Mouse (Mus musculus): ENCODE results near the gene Ifit1bl2. TPM values are rescaled to one million over a fixed set of nuclear protein-coding genes. Genes with fewer than 3 reads are reported as not detected.

Gene Ifit1bl2
- polyA plus RNA-seq, 1 experiment from 2014 or later: 0.50 TPM

Other genes starting within 250 kb of the Ifit1bl2 start
- 1.2 to 3.1 TPM in 2 of 3 replicates, not detected in the other for gene Ch25h, start 165.6 kb downstream of the Ifit1bl2 start, polyA plus RNA-seq (2018)
- 951 to 1,428 TPM (median 1,047 TPM) in 3 replicates for gene Lipa, start 113.3 kb downstream of the Ifit1bl2 start, polyA plus RNA-seq (2018)
- gene Ifit2, start 90.0 kb downstream of the Ifit1bl2 start, polyA plus RNA-seq (2018): 92.3 to 757 TPM (median 307 TPM) in 3 replicates
- 215 to 762 TPM (median 269 TPM) in 3 replicates for gene Ifit3, start 57.2 kb downstream of the Ifit1bl2 start, polyA plus RNA-seq (2018)
- 5.2 to 71.8 TPM (median 6.7 TPM) in 3 replicates for gene Ifit1bl1, start 38.8 kb downstream of the Ifit1bl2 start, polyA plus RNA-seq (2018)
- 29.7 to 123 TPM (median 34.2 TPM) in 3 replicates for gene Ifit3b, start 32.8 kb downstream of the Ifit1bl2 start, polyA plus RNA-seq (2018)
- gene Ifit1, start 128 bp upstream of the Ifit1bl2 start, polyA plus RNA-seq (2018): 42.4 to 217 TPM (median 43.4 TPM) in 3 replicates
- gene Slc16a12, start 106.5 kb upstream of the Ifit1bl2 start, polyA plus RNA-seq (2018): 0.16 to 0.21 TPM in 2 of 3 replicates, not detected in the other
- gene Pank1, start 238.7 kb upstream of the Ifit1bl2 start, polyA plus RNA-seq (2018): 4.2 to 7.6 TPM (median 6.3 TPM) in 3 replicates